Mouse (Mus musculus): ENCODE measurements around the gene Sdk1. TPM values are rescaled to one million over a fixed set of nuclear protein-coding genes. Genes with fewer than 3 reads are reported as not detected.

Sdk1 gene
- polyA plus RNA-seq, 1 experiment from 2014 or later: 3.4 TPM

DNA sequence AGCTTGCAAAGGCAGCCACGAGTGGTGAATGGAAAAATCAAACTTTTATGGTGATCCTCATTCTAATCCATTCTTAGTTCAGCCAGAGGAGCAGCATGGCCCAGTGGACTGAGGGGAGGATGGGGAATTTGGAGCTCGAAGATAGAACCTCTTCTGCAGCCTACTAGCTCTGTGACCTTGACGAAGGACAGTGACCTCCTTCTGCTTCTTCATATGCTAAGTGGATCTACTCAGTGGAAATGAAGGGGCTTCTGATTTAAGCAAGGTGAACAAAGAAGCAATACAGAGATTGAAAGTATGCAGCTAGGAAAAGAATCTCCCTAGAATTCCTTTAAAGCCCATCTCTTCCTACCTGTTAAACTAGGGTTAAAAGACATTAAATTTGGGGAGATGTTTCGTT lies 152.6 kb downstream of the Sdk1 start:
- Histone ChIP-seq H3K27me3 (ENCODE audit: control insufficient read depth, insufficient read depth, low read length) (no peaks in the 10 kb centered on the region), H3K9me3 (replicated peaks; ENCODE audit: control insufficient read depth, low read length) (no peaks in the 10 kb centered on the region), H3K4me1 (ENCODE audit: control insufficient read depth, insufficient read depth, low read length) (no peaks in the 10 kb centered on the region), H3K9ac (ENCODE audit: low read length) (no peak overlapping the region), H3K36me3 (ENCODE audit: control insufficient read depth, insufficient read depth, low read length) (no peaks in the 10 kb centered on the region), H3K27ac (ENCODE audit: low read length) (no peak overlapping the region), H3K4me3 (replicated peaks; ENCODE audit: low read length) (no peak overlapping the region), H3K4me2 (ENCODE audit: low read depth, low read length) (no peak overlapping the region)
- WGBS: 83% methylated on average over 4 of the region's 4 CpGs
- no peak for ATAC-seq (ENCODE audit: insufficient read depth, low FRiP score)

DNA sequence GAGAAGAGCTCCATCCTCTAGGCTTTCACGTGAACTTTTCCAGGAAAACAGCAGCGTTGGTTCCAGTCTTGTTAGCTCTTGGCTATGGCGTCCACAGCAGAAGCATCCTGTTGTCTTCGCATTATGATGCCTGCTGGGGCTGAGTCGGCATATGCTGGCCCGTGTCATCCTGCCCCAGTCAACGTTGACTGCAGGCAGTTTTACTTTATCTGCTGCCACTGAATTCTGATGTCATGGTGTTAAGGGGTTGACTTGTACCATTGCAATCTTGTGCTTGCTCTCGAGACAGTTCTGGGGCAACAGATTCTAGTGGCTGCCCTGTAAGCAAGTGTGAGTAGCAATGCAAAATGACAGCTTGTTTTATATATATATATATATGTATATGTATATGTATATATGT lies 153.3 kb downstream of the Sdk1 start:
- ATAC-seq (ENCODE audit: insufficient read depth, low FRiP score): no peak
- Histone ChIP-seq H3K27ac (ENCODE audit: low read length) (no peak overlapping the region), H3K36me3 (ENCODE audit: control insufficient read depth, insufficient read depth, low read length) (no peaks in the 10 kb centered on the region), H3K4me3 (replicated peaks; ENCODE audit: low read length) (no peak overlapping the region), H3K4me1 (ENCODE audit: control insufficient read depth, insufficient read depth, low read length) (no peaks in the 10 kb centered on the region), H3K9me3 (replicated peaks; ENCODE audit: control insufficient read depth, low read length) (no peaks in the 10 kb centered on the region), H3K9ac (ENCODE audit: low read length) (no peak overlapping the region), H3K27me3 (ENCODE audit: control insufficient read depth, insufficient read depth, low read length) (no peaks in the 10 kb centered on the region), H3K4me2 (ENCODE audit: low read depth, low read length) (no peak overlapping the region)
- WGBS: 90% methylated on average over 8 of the region's 8 CpGs

DNA sequence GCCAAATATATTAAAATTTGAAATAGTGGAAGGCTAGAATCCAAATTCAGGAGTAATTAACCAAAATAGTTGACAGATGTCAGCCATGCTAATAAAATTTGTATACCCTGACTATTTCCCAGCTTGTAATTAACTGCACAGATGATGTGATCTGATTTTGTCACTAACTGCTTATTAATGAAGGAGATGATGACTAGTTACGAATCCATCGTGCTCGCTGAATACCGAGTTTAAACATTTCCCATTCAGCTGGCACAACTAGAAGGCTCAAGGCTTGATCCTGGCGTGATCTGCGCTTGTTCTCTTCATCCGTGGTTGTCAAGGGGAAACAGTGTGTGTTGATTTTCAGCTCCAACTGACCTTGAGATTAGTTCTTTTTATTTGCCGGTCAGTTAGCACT lies 162.5 kb downstream of the Sdk1 start:
- ATAC-seq (ENCODE audit: insufficient read depth, low FRiP score): no peak
- no peak overlapping the region for H3K27ac ChIP-seq (ENCODE audit: low read length)

DNA sequence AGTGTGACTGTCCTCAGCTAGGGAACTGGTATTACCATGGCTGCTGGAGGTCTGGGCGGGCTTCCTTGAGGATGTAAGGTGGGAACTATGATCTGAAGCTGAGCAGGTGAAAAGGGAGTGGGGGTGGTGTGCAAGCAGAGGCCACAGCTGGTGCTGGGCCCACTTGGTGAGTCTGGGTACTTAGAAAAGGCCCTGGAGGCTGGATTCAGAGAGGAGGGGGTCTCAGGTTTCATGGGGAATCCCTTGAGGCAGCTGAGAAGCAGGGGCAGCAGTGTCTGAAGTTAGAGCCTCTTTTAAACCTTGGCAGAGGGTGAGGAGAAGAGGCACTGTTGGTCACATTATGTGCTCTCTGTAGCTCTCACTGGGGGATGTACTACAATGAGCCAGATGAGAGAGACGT lies 163.4 kb downstream of the Sdk1 start:
- no peaks in the 10 kb centered on the region for H3K9me3 ChIP-seq (replicated peaks; ENCODE audit: control insufficient read depth, low read length)
- no peaks in the 10 kb centered on the region for H3K27me3 ChIP-seq (ENCODE audit: control insufficient read depth, insufficient read depth, low read length)
- no peak overlapping the region for H3K9ac ChIP-seq (ENCODE audit: low read length)
- H3K27ac ChIP-seq (ENCODE audit: low read length): no peak overlapping the region
- H3K4me2 ChIP-seq (ENCODE audit: low read depth, low read length): no peak overlapping the region
- 52% methylated on average over 2 of the region's 2 CpGs for WGBS
- no peaks in the 10 kb centered on the region for H3K36me3 ChIP-seq (ENCODE audit: control insufficient read depth, insufficient read depth, low read length)
- peaks cover 10% of the 10 kb centered on the region; the same call in 1 of the 2 replicates for H3K4me1 ChIP-seq (ENCODE audit: control insufficient read depth, insufficient read depth, low read length)
- no peak for ATAC-seq (ENCODE audit: insufficient read depth, low FRiP score)
- no peak overlapping the region for H3K4me3 ChIP-seq (replicated peaks; ENCODE audit: low read length)

More for the DNA sequence above, 162.5 kb downstream of the Sdk1 start:
- no peak overlapping the region for H3K4me3 ChIP-seq (replicated peaks; ENCODE audit: low read length)
- no peak overlapping the region for H3K9ac ChIP-seq (ENCODE audit: low read length)
- no peak overlapping the region for H3K4me2 ChIP-seq (ENCODE audit: low read depth, low read length)
- H3K4me1 ChIP-seq (ENCODE audit: control insufficient read depth, insufficient read depth, low read length): peaks cover 10% of the 10 kb centered on the region; the same call in 1 of the 2 replicates
- no peaks in the 10 kb centered on the region for H3K36me3 ChIP-seq (ENCODE audit: control insufficient read depth, insufficient read depth, low read length)
- 71% methylated on average over 8 of the region's 8 CpGs for WGBS
- H3K27me3 ChIP-seq (ENCODE audit: control insufficient read depth, insufficient read depth, low read length): no peaks in the 10 kb centered on the region
- H3K9me3 ChIP-seq (replicated peaks; ENCODE audit: control insufficient read depth, low read length): no peaks in the 10 kb centered on the region

DNA sequence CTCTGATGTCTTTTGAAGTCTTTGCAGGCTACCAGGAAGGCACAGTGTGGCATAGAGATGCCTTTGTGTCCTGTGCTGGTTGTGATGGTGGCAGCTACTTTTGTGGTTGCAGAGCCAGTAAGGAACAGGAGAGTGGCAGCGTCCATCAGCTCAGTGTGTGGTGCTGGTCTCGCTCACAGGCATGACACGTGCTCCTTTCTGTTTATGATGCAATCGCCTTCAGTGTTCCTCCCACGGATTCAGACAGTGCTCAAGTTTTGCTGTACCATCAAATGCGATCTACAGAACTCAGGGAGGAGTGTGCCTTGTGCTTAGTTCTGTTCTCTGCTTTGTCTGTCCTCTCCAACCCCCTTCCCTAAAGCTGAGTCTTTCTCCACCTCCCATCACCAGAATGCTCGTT lies 165.6 kb downstream of the Sdk1 start:
- Histone ChIP-seq H3K4me2 (ENCODE audit: low read depth, low read length) (no peak overlapping the region), H3K9me3 (replicated peaks; ENCODE audit: control insufficient read depth, low read length) (no peaks in the 10 kb centered on the region), H3K27me3 (ENCODE audit: control insufficient read depth, insufficient read depth, low read length) (no peaks in the 10 kb centered on the region), H3K4me1 (ENCODE audit: control insufficient read depth, insufficient read depth, low read length) (peaks cover 10% of the 10 kb centered on the region; the same call in 1 of the 2 replicates), H3K36me3 (ENCODE audit: control insufficient read depth, insufficient read depth, low read length) (no peaks in the 10 kb centered on the region), H3K27ac (ENCODE audit: low read length) (no peak overlapping the region), H3K4me3 (replicated peaks; ENCODE audit: low read length) (no peak overlapping the region), H3K9ac (ENCODE audit: low read length) (no peak overlapping the region)
- WGBS: 54% methylated on average over 7 of the region's 7 CpGs
- ATAC-seq (ENCODE audit: insufficient read depth, low FRiP score): no peak

DNA sequence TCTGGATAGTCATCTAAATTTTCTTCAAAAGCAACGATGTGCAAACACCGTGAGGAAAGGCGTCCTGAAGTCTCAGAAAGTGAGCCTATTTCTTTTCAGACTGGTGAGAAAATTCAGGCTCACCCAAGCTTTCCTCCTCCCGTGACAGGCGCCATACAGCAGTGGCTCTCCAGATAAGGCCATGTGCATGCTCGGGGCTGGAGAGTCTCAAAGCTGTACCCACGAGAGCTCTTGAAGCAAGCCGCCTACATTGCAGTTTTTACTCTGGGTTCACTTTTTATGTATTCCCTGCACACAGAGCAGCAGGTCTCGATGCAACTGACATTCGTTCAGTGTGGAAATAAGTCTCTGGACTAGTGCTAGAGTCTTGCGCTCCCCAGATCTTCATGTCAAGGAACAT lies 171.7 kb downstream of the Sdk1 start:
- Histone ChIP-seq H3K27ac (ENCODE audit: low read length) (no peak overlapping the region), H3K27me3 (ENCODE audit: control insufficient read depth, insufficient read depth, low read length) (no peaks in the 10 kb centered on the region), H3K9ac (ENCODE audit: low read length) (no peak overlapping the region), H3K4me1 (ENCODE audit: control insufficient read depth, insufficient read depth, low read length) (peaks cover 22% of the 10 kb centered on the region), H3K4me2 (ENCODE audit: low read depth, low read length) (no peak overlapping the region), H3K36me3 (ENCODE audit: control insufficient read depth, insufficient read depth, low read length) (no peaks in the 10 kb centered on the region), H3K4me3 (replicated peaks; ENCODE audit: low read length) (no peak overlapping the region), H3K9me3 (replicated peaks; ENCODE audit: control insufficient read depth, low read length) (no peaks in the 10 kb centered on the region)
- ATAC-seq (ENCODE audit: insufficient read depth, low FRiP score): no peak
- WGBS: 59% methylated on average over 11 of the region's 11 CpGs

DNA sequence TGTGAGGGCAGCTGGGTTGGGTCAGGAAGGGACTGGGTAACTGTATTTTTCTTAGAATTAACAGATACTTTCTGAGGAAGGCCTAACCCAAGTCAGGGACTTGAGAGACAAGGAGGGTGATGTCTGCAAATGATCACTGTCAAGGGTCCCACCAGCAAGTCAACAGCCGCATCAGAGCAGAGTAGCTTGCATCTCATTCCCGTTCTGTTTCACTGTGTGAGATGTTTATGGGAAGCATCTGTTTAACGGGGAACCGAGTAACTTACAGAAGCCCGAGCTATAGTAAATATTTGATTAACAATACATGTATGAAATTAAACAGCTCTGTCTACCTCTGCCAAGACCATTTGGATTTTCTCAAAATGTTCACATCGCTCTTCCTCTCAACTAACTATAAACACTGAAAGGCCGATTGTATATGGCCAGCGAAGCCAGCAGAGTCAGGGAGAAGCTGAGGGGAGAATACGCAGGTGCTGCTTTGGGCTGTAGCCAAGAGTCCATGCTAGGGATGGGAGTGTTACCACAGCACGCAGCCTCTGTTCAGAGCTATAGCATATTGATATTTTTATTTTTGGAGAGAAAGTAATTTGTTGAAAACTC lies 174.5 kb downstream of the Sdk1 start:
- H3K4me1 ChIP-seq (ENCODE audit: control insufficient read depth, insufficient read depth, low read length): peaks cover 25% of the 10 kb centered on the region
- H3K36me3 ChIP-seq (ENCODE audit: control insufficient read depth, insufficient read depth, low read length): no peaks in the 10 kb centered on the region
- no peaks in the 10 kb centered on the region for H3K9me3 ChIP-seq (replicated peaks; ENCODE audit: control insufficient read depth, low read length)
- H3K4me2 ChIP-seq (ENCODE audit: low read depth, low read length): no peak overlapping the region
- peak overlapping the region; percentile 71 for H3K27ac ChIP-seq (ENCODE audit: low read length)
- peak; percentile 89 for ATAC-seq (ENCODE audit: insufficient read depth, low FRiP score)
- 25% methylated on average over 10 of the region's 10 CpGs for WGBS
- no peaks in the 10 kb centered on the region for H3K27me3 ChIP-seq (ENCODE audit: control insufficient read depth, insufficient read depth, low read length)
- H3K9ac ChIP-seq (ENCODE audit: low read length): no peak overlapping the region
- H3K4me3 ChIP-seq (replicated peaks; ENCODE audit: low read length): no peak overlapping the region

GRCm38 (mm10) chr5:141428132-141428531 lies 186.8 kb downstream of the Sdk1 start:
- 74% methylated on average over 3 of the region's 3 CpGs for WGBS
- no peaks in the 10 kb centered on the region for H3K27me3 ChIP-seq (ENCODE audit: control insufficient read depth, insufficient read depth, low read length)
- H3K27ac ChIP-seq (ENCODE audit: low read length): no peak overlapping the region
- H3K4me3 ChIP-seq (replicated peaks; ENCODE audit: low read length): no peak overlapping the region
- no peak overlapping the region for H3K4me2 ChIP-seq (ENCODE audit: low read depth, low read length)
- no peak overlapping the region for H3K9ac ChIP-seq (ENCODE audit: low read length)
- 0 out of 2 replicates have a peak, but pooled peaks cover 3% of the 10 kb centered on the region for H3K4me1 ChIP-seq (ENCODE audit: control insufficient read depth, insufficient read depth, low read length)
- H3K36me3 ChIP-seq (ENCODE audit: control insufficient read depth, insufficient read depth, low read length): no peaks in the 10 kb centered on the region
- no peak for ATAC-seq (ENCODE audit: insufficient read depth, low FRiP score)
- H3K9me3 ChIP-seq (replicated peaks; ENCODE audit: control insufficient read depth, low read length): no peaks in the 10 kb centered on the region

- no peak for ATAC-seq (ENCODE audit: insufficient read depth, low FRiP score)
- Histone ChIP-seq H3K4me2 (ENCODE audit: low read depth, low read length) (no peak overlapping the region), H3K4me1 (ENCODE audit: control insufficient read depth, insufficient read depth, low read length) (0 out of 2 replicates have a peak, but pooled peaks cover 3% of the 10 kb centered on the region), H3K36me3 (ENCODE audit: control insufficient read depth, insufficient read depth, low read length) (no peaks in the 10 kb centered on the region), H3K4me3 (replicated peaks; ENCODE audit: low read length) (no peak overlapping the region), H3K9me3 (replicated peaks; ENCODE audit: control insufficient read depth, low read length) (no peaks in the 10 kb centered on the region), H3K27me3 (ENCODE audit: control insufficient read depth, insufficient read depth, low read length) (no peaks in the 10 kb centered on the region), H3K9ac (ENCODE audit: low read length) (no peak overlapping the region), H3K27ac (ENCODE audit: low read length) (no peak overlapping the region)
- WGBS: 87% methylated on average over 2 of the region's 2 CpGs
These were observed 192.0 kb downstream of the Sdk1 start for GRCm38 (mm10) chr5:141433286-141433685.
